Mouse (Mus musculus) heart, embryonic 16.5 days (tissue): ENCODE measurements at regions not wholly inside any gene's neighbourhood (a gene's known extent, or its start where the extent isn't known, plus 50 kb on each side); places are given as distances from the start of the nearest gene placed in this dataset.

ENCODE experiments used
- ATAC-seq: fragments of 200-750 bp; cut with Nextera tagmentation; replicated peaks from 2 replicates; pipeline ENCODE4 v1.8.0; 2017; ENCODE audit warnings: moderate number of reproducible peaks; ENCODE audit not compliant: insufficient read depth, low FRiP score; ENCODE audit errors: extremely low read depth
- H3K27ac ChIP-seq: fragments of 300-500 bp; sonication (generic); 2 replicates; pipeline ENCODE4 v1.5.1; 2014; ENCODE audit warnings: mild to moderate bottlenecking, low read length, control low read depth, moderate library complexity
- H3K27me3 ChIP-seq: fragments of 300-500 bp; sonication (generic); 2 replicates; pipeline ENCODE4 v1.6.1; 2014; ENCODE audit warnings: low read length, mixed read lengths; ENCODE audit not compliant: control insufficient read depth, insufficient read depth
- H3K36me3 ChIP-seq: fragments of 300-500 bp; sonication (generic); 2 replicates; pipeline ENCODE4 v1.6.1; 2014; ENCODE audit not compliant: control insufficient read depth, insufficient read depth
- H3K4me1 ChIP-seq: fragments of 300-500 bp; sonication (generic); 2 replicates; pipeline ENCODE4 v1.6.1; 2014; ENCODE audit warnings: low read length, mixed read lengths; ENCODE audit not compliant: control insufficient read depth, insufficient read depth
- H3K4me2 ChIP-seq: fragments of 300-500 bp; sonication (generic); 2 replicates; pipeline ENCODE4 v1.6.1; 2014; ENCODE audit warnings: low read depth, mild to moderate bottlenecking, control low read depth, low read length
- H3K4me3 ChIP-seq: fragments of 300-500 bp; sonication (generic); 2 replicates; pipeline ENCODE4 v1.5.1; 2014; ENCODE audit warnings: mild to moderate bottlenecking, control low read depth, low read length
- H3K9ac ChIP-seq: fragments of 300-500 bp; sonication (generic); 2 replicates; pipeline ENCODE4 v1.6.1; 2014; ENCODE audit warnings: low read length, control low read depth
- H3K9me3 ChIP-seq: fragments of 300-500 bp; sonication (generic); replicated peaks from 2 replicates; pipeline ENCODE4 v1.6.1; 2016; ENCODE audit warnings: low read length; ENCODE audit not compliant: control insufficient read depth
- WGBS: fragments of 180-500 bp; shearing (Covaris S2); extraction: QIAGEN DNeasy Blood & Tissue Kit; methylation state at CpG from one replicate; pipeline ENCODE4 v1.1.7; 2014; 5-methylcytosine and 5-hydroxymethylcytosine counted together

- WGBS = 77% methylated on average over 4 of the region's 4 CpGs
- H3K4me2 ChIP-seq = no peak overlapping the region
- no peaks in the 10 kb centered on the region for H3K4me1 ChIP-seq
- H3K9me3 ChIP-seq = no peaks in the 10 kb centered on the region
- H3K36me3 ChIP-seq = no peaks in the 10 kb centered on the region
- H3K27me3 ChIP-seq = no peaks in the 10 kb centered on the region
- no peak overlapping the region for H3K27ac ChIP-seq
- no peak overlapping the region for H3K4me3 ChIP-seq
- no peak overlapping the region for H3K9ac ChIP-seq
- ATAC-seq = no peak
Observed at GRCm38 (mm10) chr12:51294971-51295477, 52.8 kb upstream of the G2e3 start.

- WGBS = 75% methylated on average over 1 of the region's 1 CpGs
- Histone ChIP-seq H3K4me2 (no peak overlapping the region), H3K36me3 (no peaks in the 10 kb centered on the region), H3K9ac (no peak overlapping the region), H3K27me3 (no peaks in the 10 kb centered on the region), H3K27ac (no peak overlapping the region), H3K4me3 (no peak overlapping the region), H3K9me3 (no peaks in the 10 kb centered on the region), H3K4me1 (no peaks in the 10 kb centered on the region)
- no peak for ATAC-seq
Observed at GRCm38 (mm10) chr12:51278358-51278757, 69.5 kb upstream of the G2e3 start.

DNA sequence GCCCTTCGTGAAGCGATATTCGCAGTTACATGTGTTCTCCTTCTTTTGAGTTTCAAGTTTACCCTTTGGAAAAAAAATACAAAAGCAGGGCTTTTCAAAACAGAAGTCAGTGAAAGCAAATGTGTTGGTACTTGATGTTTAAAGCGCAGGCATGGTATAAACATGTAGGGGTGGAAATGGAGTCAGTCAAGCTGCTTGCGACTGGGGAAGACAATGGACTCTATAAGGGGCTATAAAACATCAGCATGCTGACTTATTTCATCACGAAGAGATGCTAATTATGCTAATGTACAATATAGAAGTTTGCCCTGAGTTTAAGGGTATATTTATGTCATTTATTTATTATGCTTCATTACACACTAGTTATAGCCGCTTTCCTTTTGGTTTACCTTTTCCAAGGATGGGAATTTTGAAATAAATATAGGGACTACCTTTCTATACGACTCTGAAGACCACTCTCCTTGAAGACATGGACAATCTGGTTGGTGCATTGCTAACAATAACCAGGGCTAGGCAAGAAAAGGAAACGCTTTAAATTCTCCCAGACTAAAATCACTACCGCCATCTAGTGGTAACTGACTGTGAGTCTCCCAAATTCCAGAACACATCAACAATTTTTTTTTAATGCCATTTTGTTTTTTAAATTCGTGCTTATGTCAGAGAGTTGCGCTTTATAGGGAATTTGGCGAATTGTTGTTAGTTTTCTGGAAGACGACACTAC, 71.9 kb upstream of the G2e3 start:
- no peak for ATAC-seq
- 49% methylated on average over 14 of the region's 14 CpGs for WGBS
- no peak overlapping the region for H3K4me3 ChIP-seq
- no peak overlapping the region for H3K27ac ChIP-seq
- no peaks in the 10 kb centered on the region for H3K36me3 ChIP-seq
- H3K4me2 ChIP-seq = peak overlapping the region; percentile 38
- no peaks in the 10 kb centered on the region for H3K27me3 ChIP-seq
- H3K4me1 ChIP-seq = no peaks in the 10 kb centered on the region
- no peaks in the 10 kb centered on the region for H3K9me3 ChIP-seq
- H3K9ac ChIP-seq = no peak overlapping the region

DNA sequence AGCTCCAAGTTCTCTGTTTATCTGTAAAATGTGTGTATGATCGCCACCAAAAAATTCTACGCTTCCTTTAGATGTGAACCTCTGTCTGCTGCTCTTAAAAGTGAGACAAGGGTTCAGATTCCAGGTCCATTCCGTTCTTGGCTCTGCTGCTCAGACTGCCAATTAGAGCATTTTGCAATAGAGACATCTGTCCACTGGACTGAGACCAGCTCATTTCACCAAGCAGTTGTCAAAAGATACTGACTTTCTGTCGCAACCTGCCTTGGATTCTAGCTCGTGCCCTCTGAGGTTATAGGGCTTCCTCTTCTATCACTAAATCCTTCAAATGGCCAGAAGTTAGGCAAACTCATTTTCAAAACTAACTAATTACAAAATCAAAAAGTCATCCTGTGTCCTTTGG, 74.4 kb upstream of the G2e3 start:
- Histone ChIP-seq H3K4me3 (no peak overlapping the region), H3K9ac (no peak overlapping the region), H3K27me3 (no peaks in the 10 kb centered on the region), H3K36me3 (no peaks in the 10 kb centered on the region), H3K27ac (no peak overlapping the region), H3K4me1 (no peaks in the 10 kb centered on the region), H3K4me2 (no peak overlapping the region), H3K9me3 (no peaks in the 10 kb centered on the region)
- ATAC-seq = no peak
- 75% methylated on average over 5 of the region's 5 CpGs for whole genome bisulfite sequencing

DNA sequence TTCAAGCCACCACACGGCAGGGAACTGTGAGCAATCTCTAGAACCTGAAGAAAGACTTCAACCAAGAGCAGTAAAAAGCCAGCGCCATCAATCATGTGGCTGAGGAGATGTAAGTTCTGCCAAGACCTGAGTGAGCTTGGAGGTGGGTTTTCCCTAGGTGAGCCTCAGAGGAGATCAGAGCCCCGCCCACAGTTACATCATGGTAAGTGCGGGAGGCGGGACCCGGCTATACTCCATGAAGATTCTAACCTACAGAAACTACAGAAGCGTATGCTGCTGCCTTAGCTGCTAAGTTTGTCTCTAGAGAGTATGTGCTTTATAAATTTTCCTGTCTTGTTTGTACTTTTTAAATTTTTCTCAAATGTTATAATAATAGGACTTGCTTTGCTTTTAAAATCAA, 105.0 kb upstream of the G2e3 start:
- 69% methylated on average over 7 of the region's 7 CpGs for WGBS
- ATAC-seq = no peak
- H3K9me3 ChIP-seq = no peaks in the 10 kb centered on the region
- H3K4me3 ChIP-seq = no peak overlapping the region
- H3K4me1 ChIP-seq = no peaks in the 10 kb centered on the region
- no peak overlapping the region for H3K4me2 ChIP-seq
- H3K27me3 ChIP-seq = no peaks in the 10 kb centered on the region
- H3K36me3 ChIP-seq = no peaks in the 10 kb centered on the region
- no peak overlapping the region for H3K9ac ChIP-seq
- H3K27ac ChIP-seq = no peak overlapping the region

DNA sequence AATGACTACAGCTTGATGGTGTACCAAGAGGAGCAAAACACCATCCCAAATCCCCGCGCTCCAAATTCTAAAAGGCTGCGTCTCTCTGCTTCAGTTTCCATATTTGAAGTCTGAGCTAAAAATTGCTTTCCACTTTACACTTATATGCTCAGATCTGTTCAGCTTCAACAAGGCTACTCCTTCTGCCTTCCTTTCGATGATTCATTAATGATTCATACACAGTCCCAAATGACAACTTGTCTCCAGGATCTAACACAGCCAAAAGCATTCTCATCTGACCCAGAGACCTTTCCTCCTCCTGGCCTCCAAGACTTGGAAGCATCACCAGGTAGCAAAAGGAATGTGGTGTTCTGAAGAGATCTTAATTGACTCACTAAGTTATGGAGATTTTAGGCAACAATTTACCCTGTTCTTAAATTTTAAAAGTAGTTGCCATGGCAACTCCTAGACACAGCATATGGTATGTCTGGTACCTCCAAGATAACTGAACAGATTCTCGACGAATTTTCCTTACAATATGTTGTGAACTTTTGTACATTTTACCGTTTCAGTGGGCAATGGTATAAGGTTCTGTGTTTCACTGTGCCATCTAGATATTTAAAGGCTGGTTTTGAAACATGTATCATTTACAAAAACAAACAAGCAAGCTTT, 106.6 kb upstream of the G2e3 start:
- WGBS = 83% methylated on average over 7 of the region's 7 CpGs
- no peak for ATAC-seq
- Histone ChIP-seq H3K27me3 (no peaks in the 10 kb centered on the region), H3K27ac (no peak overlapping the region), H3K9ac (no peak overlapping the region), H3K36me3 (no peaks in the 10 kb centered on the region), H3K4me3 (no peak overlapping the region), H3K4me2 (no peak overlapping the region), H3K9me3 (no peaks in the 10 kb centered on the region), H3K4me1 (no peaks in the 10 kb centered on the region)

GRCm38 (mm10) chr12:51211691-51212090, 136.2 kb upstream of the G2e3 start:
- Histone ChIP-seq H3K27me3 (no peaks in the 10 kb centered on the region), H3K4me1 (no peaks in the 10 kb centered on the region), H3K4me2 (no peak overlapping the region), H3K9me3 (no peaks in the 10 kb centered on the region; the same call in 1 of the 2 replicates), H3K36me3 (no peaks in the 10 kb centered on the region), H3K27ac (no peak overlapping the region), H3K4me3 (no peak overlapping the region), H3K9ac (no peak overlapping the region)
- ATAC-seq = no peak
- 32% methylated on average over 2 of the region's 2 CpGs for WGBS

- no peaks in the 10 kb centered on the region for H3K36me3 ChIP-seq
- H3K4me1 ChIP-seq = peaks cover 7% of the 10 kb centered on the region; the same call in 1 of the 2 replicates
- H3K9ac ChIP-seq = no peak overlapping the region
- WGBS = 47% methylated on average over 5 of the region's 5 CpGs
- H3K9me3 ChIP-seq = no peaks in the 10 kb centered on the region
- H3K27ac ChIP-seq = no peak overlapping the region
- H3K4me2 ChIP-seq = no peak overlapping the region
- ATAC-seq = no peak
- H3K4me3 ChIP-seq = no peak overlapping the region
- H3K27me3 ChIP-seq = no peaks in the 10 kb centered on the region
Observed at GRCm38 (mm10) chr12:51196289-51196688, 151.6 kb upstream of the G2e3 start.

- Histone ChIP-seq H3K9me3 (no peaks in the 10 kb centered on the region), H3K36me3 (no peaks in the 10 kb centered on the region), H3K4me1 (peaks cover 7% of the 10 kb centered on the region; the same call in 1 of the 2 replicates), H3K27ac (no peak overlapping the region), H3K27me3 (no peaks in the 10 kb centered on the region), H3K4me2 (no peak overlapping the region), H3K9ac (no peak overlapping the region), H3K4me3 (no peak overlapping the region)
- WGBS = 50% methylated on average over 8 of the region's 8 CpGs
- ATAC-seq = no peak
Observed at GRCm38 (mm10) chr12:51195136-51195535, 152.7 kb upstream of the G2e3 start.
